ENCODE assay signal across 8 mouse cellular contexts in the genomic region with DNA sequence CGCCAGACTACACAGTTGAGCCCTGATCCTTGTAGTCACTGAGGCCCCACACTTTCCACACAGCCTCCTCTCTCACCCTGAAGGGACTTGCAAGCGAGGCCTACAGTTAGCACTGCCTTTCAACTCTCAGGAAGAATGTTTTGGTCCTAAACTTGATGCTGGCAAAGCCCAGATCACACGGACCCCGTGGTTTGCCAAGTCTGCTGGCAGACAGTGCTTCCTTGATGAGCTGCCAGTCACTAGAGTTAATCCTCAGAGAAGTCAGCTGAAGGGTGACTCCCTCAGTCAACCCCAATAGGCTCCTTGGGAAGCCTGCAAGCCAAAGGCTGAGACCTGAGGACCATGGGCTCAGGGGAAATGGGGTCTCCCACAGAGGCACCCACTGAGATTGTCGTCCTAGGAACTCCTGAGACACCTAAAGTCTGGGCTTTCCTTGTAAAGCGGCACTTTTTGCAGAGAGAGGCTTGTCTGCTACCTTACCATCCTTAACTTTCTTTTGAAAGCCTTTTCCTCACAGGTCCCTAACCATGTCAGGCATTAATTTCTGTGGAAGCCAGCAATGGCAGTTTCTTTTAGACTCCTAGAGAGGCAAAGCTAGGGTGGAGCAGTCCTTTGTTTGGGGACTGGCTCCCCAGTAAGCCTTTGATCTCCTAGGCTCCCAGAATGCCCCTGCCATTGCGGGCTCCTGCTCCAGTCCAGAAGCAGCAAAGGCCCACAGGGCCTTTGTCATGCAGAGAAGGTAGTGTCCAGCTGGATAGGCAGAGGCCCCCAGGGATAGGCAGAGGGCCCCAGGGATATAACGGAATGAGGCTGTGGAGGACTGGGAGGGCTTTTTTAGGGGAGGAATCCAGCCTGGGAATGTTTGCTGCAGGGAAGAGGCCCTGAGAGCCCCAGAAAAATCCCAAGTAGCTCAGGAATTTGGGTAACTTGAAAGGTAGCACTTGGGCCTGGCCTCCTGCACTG. TPM values are rescaled to one million over a fixed set of nuclear protein-coding genes. Genes with fewer than 3 reads are reported as not detected.
DNase-seq lines count a peak whose midpoint lies in the region; ATAC-seq lines count a peak whose summit lies in the region.
"Had no signal": no experiment of that assay in that cellular context is flagged by ENCODE, and none has a peak within 500 bp of the region (broad histone marks: within the 10 kb centered on the region; RNA-seq: fewer than 3 reads in every experiment).

No protein-coding gene starts in this region.

- intact Hi-C loops in heart, postnatal 36 days (cut with DNase I), result no loop called here

- H3K4me1 ChIP-seq in embryonic facial prominence, embryonic 14.5 days (ENCODE audit: control insufficient read depth, insufficient read depth, low read length), result peaks cover 15% of the 10 kb centered on the region; the same call in 1 of the 2 replicates
- peaks cover 26% of the 10 kb centered on the region for H3K4me1 ChIP-seq in midbrain, embryonic 12.5 days

- H3K9me3 ChIP-seq in embryonic facial prominence, embryonic 14.5 days (ENCODE audit: control insufficient read depth, low read length), result no peaks in the 10 kb centered on the region
- no peaks in the 10 kb centered on the region for H3K9me3 ChIP-seq in midbrain, embryonic 12.5 days
- H3K9me3 ChIP-seq: megakaryocyte, embryonic 14.5 days had no signal

- WGBS in embryonic facial prominence, embryonic 14.5 days, result 41% methylated on average over 8 of the region's 8 CpGs
- 17% methylated on average over 8 of the region's 8 CpGs for WGBS in midbrain, embryonic 12.5 days

- no peaks in the 10 kb centered on the region for H3K27me3 ChIP-seq in embryonic facial prominence, embryonic 14.5 days (replicated peaks; ENCODE audit: control insufficient read depth, insufficient read depth, low read length)
- H3K27me3 ChIP-seq in midbrain, embryonic 12.5 days, result no peaks in the 10 kb centered on the region
- H3K27me3 ChIP-seq: megakaryocyte, embryonic 14.5 days had no signal

- H3K27ac ChIP-seq in embryonic facial prominence, embryonic 14.5 days (replicated peaks; ENCODE audit: low read depth, low read length), result peak overlapping the region; percentile 40
- H3K27ac ChIP-seq in midbrain, embryonic 12.5 days (replicated peaks), result peak overlapping the region; percentile 92

- no peak overlapping the region for H3K4me2 ChIP-seq in embryonic facial prominence, embryonic 14.5 days (ENCODE audit: low read depth, low read length)
- peak overlapping the region; percentile 23 for H3K4me2 ChIP-seq in midbrain, embryonic 12.5 days (replicated peaks)

- DNase-seq in right cerebral cortex, adult 18-20 months, result peak; percentile 8
- no peak for DNase-seq in right cerebral cortex, postnatal 4 days
- peak; percentile 59 for DNase-seq in embryonic facial prominence, embryonic 14.5 days (ENCODE audit: low spot score)
- DNase-seq in heart, postnatal 36 days, result peak; percentile 25 to 31
- DNase-seq in layer of hippocampus, adult 8-10 months (ENCODE audit: low spot score in 2 of 2), result no peak

- H3K36me3 ChIP-seq in embryonic facial prominence, embryonic 14.5 days (ENCODE audit: control insufficient read depth, insufficient read depth, low read length), result 0 out of 2 replicates have a peak, but pooled peaks cover 4% of the 10 kb centered on the region
- 0 out of 2 replicates have a peak, but pooled peaks cover under 1% of the 10 kb centered on the region for H3K36me3 ChIP-seq in midbrain, embryonic 12.5 days

- H3K9ac ChIP-seq in embryonic facial prominence, embryonic 14.5 days (ENCODE audit: low read depth, low read length), result no peak overlapping the region
- peak overlapping the region; percentile 11; the same call in 1 of the 2 replicates for H3K9ac ChIP-seq in midbrain, embryonic 12.5 days (replicated peaks)

- no peak overlapping the region for H3K4me3 ChIP-seq in embryonic facial prominence, embryonic 14.5 days (ENCODE audit: low read depth, low read length)
- H3K4me3 ChIP-seq in midbrain, embryonic 12.5 days, result no peak overlapping the region
- H3K4me3 ChIP-seq: megakaryocyte, embryonic 14.5 days had no signal

- ATAC-seq in embryonic facial prominence, embryonic 14.5 days (ENCODE audit: low read depth), result peak; percentile 53
- ATAC-seq in midbrain, embryonic 12.5 days (ENCODE audit: low FRiP score, low read depth), result peak; percentile 92
- ATAC-seq in megakaryocyte, adult 5-6 weeks (ENCODE audit: poor library complexity, severe bottlenecking), result no peak

RNA-seq across cellular contexts. Expression of a gene that starts 44.4 kb away (rescaled TPM):
- 12.8 and 13.3 TPM in 2 replicates for polyA plus RNA-seq in embryonic facial prominence, embryonic 14.5 days (2014; fragmentation: Nextera tagmentation; extraction: Ambion mirVana)
- 10 to 100 TPM in 1 of 2 experiments, 1 to 10 TPM in 1; 9.0 to 10.3 TPM for total RNA-seq in heart, postnatal 36 days (2021)
- polyA plus RNA-seq in midbrain, embryonic 12.5 days (2016; fragmentation: Nextera tagmentation; extraction: Ambion mirVana), result 16.5 and 17.8 TPM in 2 replicates
- total RNA-seq in megakaryocyte, adult 5-6 weeks (2015), result 27.7 and 30.2 TPM in 2 replicates
- total RNA-seq in megakaryocyte, adult 5-6 weeks (2017), result 14.6 and 19.4 TPM in 2 replicates
- total RNA-seq in layer of hippocampus, adult 8-10 months (2022), result 10 to 100 TPM; 15.4 to 17.1 (median 16.4) TPM

Comparison
In these comparisons a context has a peak if more than half of its experiments do, and no peak if none do; other contexts are left out.
1. DNase-seq: peak in right cerebral cortex, adult 18-20 months (single experiment), embryonic facial prominence, embryonic 14.5 days (single experiment) and heart, postnatal 36 days (2 of 2); none in right cerebral cortex, postnatal 4 days (single experiment) and layer of hippocampus, adult 8-10 months (0 of 2).